Mouse (Mus musculus): ENCODE measurements at regions not wholly inside any gene's neighbourhood (a gene's known extent, or its start where the extent isn't known, plus 50 kb on each side); places are given as distances from the start of the nearest gene placed in this dataset.

DNA sequence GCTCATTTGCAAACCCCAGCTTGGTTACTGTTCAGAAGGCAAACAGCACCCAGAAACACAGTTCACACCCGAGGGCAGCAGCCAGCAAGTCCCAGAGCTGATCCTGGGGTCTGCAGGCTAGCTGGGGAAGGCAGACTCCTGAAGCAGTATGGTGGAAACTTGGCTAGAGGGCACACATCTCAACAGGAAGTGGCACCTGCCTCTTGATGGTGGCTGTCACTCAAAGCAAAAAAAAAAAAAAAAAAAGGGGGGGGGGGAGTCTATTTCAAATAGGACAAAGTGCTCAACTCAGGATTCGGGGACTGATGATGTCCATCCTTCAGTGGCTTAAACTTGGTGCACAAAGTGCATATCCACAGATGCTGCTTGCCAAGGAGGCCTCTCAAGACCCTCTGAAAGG, 61.2 kb upstream of the Arntl start:
- TF ChIP-seq CTCF (IDR thresholded peaks at IDR 0.05; ENCODE audit: low read depth): no peak
- TF ChIP-seq EP300 (IDR thresholded peaks at IDR 0.05; ENCODE audit: low read depth): no peak

All from liver, postnatal 0 days (tissue).